Mouse (Mus musculus) heart, postnatal 0 days (tissue): ENCODE measurements around the gene 5730596B20Rik.

ENCODE experiments used
- CTCF ChIP-seq: IDR thresholded peaks from 2 replicates; pipeline ENCODE4 v1.5.1; 2016; ENCODE audit warnings: antibody characterized with exemption, control low read depth, low read depth
- EP300 ChIP-seq: IDR thresholded peaks from 2 replicates; pipeline ENCODE4 v1.6.1; 2016; ENCODE audit warnings: antibody characterized with exemption, low read depth

DNA sequence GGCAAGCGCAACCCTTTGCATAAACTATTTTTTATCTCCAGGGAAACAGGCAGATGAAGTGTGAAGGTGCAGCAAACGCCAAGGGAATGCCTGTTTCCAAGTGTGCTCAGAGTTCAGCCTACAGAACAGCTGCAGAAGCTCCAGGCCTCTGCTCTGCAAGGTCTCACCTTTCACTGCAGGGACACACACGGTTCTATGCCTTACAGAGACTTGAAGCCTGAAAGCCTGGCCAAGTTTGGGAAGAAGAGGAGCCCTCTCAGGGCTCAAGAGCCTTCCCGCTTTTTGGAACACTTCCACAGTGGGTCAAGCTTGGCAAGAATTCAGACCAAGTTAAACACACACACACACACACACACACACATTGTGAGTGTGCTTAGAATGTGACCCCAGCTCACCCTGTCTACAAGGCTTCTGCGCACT is 11.9 kb downstream of the 5730596B20Rik start:
- TF ChIP-seq CTCF (no peak), EP300 (no peak)
